Mouse (Mus musculus) gastrocnemius, adult 18-20 months (tissue): Measurements from ENCODE around the gene Tmx2. TPM values are rescaled to one million over a fixed set of nuclear protein-coding genes. Genes with fewer than 3 reads are reported as not detected.
"Not testable (repeated sequence)": the region's sequence is repeated elsewhere in the genome, so short reads cannot be mapped to it uniquely, and the experiment has no call there.

Source experiments
- DNase-seq: peaks from one replicate; pipeline ENCODE4 v3.0.0; 2021; ENCODE audit warnings: low spot score
- total RNA-seq, 2 experiments: library from RNA; stranded (reverse); gene quantifications; 2 replicates each; pipeline ENCODE4 v1.2.3; 2021

The Tmx2 gene
- total RNA-seq, 2 experiments from 2014 or later = 45.5 to 47.7 TPM

GRCm38 (mm10) chr2:84688080-84688844, 9.3 kb upstream of the Tmx2 start:
- DNase-seq = no peak

DNA sequence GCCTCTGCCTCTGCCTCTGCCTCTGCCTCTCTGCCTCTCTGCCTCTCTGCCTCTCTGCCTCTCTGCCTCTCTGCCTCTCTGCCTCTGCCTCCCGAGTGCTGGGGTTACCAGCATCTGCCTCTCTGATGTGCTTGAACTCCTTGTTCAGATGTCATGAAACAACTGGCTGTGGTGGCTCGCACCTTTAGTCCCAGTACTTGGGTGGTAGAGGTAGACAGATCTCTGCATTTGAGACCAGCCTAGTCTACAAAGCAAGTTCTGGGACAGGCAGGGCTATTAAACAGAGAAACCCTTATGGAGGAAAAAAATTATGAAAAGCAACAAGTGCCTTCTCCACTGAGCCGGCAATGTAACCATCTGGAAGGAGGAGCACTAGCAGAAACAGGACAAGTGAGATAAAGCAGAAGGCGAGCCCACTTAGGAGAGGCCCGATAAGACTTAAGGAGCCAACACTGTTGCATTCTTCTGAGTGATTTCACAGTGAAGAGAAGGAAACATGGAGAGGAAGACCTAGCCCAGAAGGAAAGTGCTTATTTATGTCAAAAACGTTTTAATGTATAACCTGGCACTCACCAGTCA, 3.8 kb upstream of the Tmx2 start:
- no peak for DNase-seq

DNA sequence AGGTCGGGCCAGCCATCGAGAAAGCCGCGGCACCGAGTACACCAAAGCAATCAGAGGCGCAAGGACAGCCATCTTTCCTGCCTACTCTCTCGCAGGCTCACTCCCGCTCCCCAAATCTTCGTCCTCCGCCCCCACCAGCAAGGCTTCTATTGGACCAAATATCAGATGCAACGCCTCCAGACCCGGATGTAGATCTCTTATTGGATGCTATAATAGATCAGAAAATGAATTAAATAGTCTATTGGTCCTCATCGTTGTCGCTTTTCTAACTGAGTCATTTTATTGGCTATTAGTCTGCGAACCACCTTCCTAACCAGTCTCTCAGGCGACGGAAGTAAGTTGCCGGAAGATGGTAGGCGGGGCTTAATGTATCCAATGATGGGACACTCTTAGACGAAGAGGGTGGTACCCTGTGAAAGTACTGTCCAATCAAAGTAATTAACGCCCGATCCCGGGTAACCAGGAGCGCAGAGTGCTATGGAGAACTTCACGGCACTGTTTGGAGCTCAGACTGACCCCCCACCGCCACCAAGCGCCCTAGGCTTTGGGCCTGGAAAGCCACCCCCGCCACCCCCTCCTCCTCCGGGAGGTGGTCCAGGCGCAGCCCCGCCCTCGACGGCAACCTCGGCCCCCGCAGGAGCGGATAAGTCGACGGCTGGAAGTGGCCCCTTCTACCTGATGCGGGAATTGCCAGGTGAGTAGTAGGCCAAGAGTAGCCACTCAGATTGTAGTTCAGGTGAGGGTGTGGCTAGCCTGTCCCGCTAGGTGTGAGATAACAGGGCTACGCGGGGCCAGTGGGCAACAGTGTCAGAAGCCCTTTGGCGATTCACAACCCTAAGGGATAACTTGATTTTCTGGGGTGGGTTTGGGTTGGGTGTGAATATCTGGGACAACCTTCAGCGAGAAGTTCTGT, 716 bp downstream of the Tmx2 start, which contains the start of the genes Gm28635 and Med19:
Gene Gm28635, minus strand, starts transcription at position 74 of the 913 bp plus-strand sequence.
Gene Med19, plus strand, starts transcription at position 435 of the 913 bp plus-strand sequence.
- peak; percentile 97 for DNase-seq

DNA sequence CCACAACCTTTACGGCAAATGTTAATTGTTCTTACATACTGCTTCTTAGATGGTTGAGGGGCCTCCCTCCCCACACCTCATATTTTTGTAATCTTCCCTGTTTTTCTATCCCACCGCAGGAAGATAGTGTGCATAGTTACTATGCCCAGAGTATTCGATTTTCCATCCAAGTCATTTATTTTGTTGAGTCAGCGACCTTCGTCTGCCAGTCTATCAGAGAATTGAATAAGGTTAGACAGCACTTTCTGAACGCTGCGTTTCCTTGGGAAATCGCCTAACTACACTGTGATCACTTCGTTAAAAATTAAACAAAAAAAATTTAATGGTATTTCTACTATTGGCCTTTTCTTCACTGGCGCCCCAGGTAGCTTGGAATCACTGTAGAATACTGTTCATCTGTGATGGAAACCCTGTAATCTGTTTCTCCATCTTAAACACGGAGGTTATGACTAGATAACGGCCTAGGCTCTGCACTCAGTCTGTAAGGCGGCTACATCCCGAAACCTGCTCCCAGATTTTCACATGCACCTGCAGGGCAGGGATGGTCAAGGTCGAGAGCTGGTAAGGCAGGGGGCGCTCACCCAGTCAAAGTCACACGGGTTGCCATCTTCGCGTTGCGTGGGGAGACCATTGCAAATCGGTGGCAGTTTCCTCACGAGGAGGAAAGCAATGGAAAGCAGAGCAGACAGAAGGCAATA, 1.5 kb downstream of the Tmx2 start:
- no peak for DNase-seq

- not testable (repeated sequence) for DNase-seq
These were observed 7.4 kb downstream of the Tmx2 start for GRCm38 (mm10) chr2:84671535-84671934.

GRCm38 (mm10) chr2:84670569-84670933, 8.4 kb downstream of the Tmx2 start, which contains the start of gene Selenoh:
Selenoh (minus strand) TSS chr2:84670770.
- peak; percentile 62 for DNase-seq

GRCm38 (mm10) chr2:84669828-84670568, 8.9 kb downstream of the Tmx2 start:
- no peak for DNase-seq

DNA sequence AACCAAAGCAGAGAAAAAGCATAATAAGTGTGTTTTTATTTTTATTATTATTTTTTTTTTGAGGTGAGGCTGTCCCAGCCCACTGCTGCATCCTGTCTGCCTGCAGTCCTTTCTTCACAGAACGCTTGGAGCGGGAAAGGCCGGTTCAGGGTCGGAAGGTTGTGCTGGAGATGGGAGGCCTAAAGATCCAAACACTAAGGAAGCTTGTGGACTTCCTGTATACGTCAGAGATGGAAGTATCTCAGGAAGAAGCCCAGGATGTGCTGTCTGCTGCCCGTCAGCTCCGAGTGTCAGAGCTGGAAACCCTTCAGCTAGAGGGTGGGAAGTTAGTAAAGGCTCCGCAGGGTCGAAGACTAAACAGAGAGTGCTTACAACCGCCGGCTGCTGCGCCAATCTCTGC, 12.9 kb downstream of the Tmx2 start:
- no peak for DNase-seq

GRCm38 (mm10) chr2:84662866-84663265, 16.1 kb downstream of the Tmx2 start:
- peak; percentile 48 for DNase-seq

DNA sequence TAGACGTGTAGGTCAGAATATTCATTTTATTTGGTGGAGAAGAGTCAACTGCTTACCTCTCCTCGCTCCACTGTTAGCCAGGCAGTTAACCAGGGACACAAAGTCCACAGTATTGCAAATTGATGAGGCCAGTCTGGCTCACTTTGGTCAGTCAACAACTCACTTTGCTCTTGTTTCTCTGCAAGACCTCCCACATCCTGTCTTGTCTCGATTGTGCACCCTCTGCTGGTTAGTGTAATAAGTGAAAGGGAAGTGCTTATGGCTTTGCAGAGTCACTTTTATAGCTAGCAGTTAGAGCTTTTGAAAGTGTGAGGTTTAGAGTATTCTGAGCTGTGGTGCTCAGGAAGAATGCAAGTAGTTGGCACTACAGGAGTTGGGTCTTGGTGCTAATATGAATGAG, 18.7 kb downstream of the Tmx2 start:
- DNase-seq = peak; percentile 53

- no peak for DNase-seq
These were observed 20.1 kb downstream of the Tmx2 start, which contains the start of gene Btbd18 for GRCm38 (mm10) chr2:84658806-84659205. Btbd18 (plus strand) TSS chr2:84659079.

GRCm38 (mm10) chr2:84655864-84656263, 23.1 kb downstream of the Tmx2 start:
- no peak for DNase-seq

- no peak for DNase-seq
These were observed 25.6 kb downstream of the Tmx2 start for GRCm38 (mm10) chr2:84653354-84653753.

- DNase-seq = peak; percentile 91
These were observed 28.3 kb downstream of the Tmx2 start, which contains the start of gene Ctnnd1 for GRCm38 (mm10) chr2:84650464-84651195. Ctnnd1 (minus strand) TSS chr2:84650765.

- no peak for DNase-seq
These were observed 29.3 kb downstream of the Tmx2 start for GRCm38 (mm10) chr2:84649674-84650073.

GRCm38 (mm10) chr2:84648369-84648768, 30.6 kb downstream of the Tmx2 start:
- DNase-seq = no peak

DNA sequence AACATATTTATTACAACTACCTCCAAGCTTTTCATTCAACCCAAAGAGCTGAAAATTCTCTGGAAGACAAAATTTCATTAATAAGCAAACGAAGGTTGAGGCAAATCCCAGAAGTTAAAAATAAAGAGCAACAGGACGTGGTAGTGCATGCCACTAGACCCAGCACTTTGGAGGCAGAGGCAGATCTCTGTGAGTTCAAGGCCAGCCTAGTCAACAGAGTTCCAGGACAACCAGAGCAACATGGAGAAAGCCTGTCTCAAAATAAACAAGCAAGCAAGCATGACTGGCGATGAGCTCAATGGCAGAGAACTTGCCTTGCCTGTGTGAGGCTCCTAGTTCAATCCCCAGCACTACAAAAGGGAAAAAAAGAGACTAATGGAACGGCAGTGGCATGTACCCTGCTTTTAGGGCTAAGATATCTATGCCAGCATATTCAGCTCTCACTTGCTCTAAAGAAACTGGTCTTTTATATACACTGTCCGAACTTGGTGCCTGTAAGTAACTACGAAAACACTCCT, 31.8 kb downstream of the Tmx2 start:
- no peak for DNase-seq

GRCm38 (mm10) chr2:84646138-84646537, 32.8 kb downstream of the Tmx2 start:
- DNase-seq = no peak

GRCm38 (mm10) chr2:84640833-84641232, 38.1 kb downstream of the Tmx2 start:
- no peak for DNase-seq
